Mouse (Mus musculus): Measurements from ENCODE around the gene Apobr. TPM values are rescaled to one million over a fixed set of nuclear protein-coding genes. Genes with fewer than 3 reads are reported as not detected.
A peak's percentile ranks its signal among the peaks of the same experiment; 100 is the strongest.

Gene Apobr
- polyA plus RNA-seq, 1 experiment = 0.82 TPM

- DNase-seq (ENCODE audit: extremely low spot score in 1 of 2, low spot score in 1 of 2) = peak in 1 of 2 experiments; percentile 66
Measured at GRCm38 (mm10) chr7:126636733-126637520, 52.2 kb downstream of the Apobr start.

Other genes starting within 250 kb of the Apobr start
- gene Lat, start 215.4 kb upstream of the Apobr start, polyA plus RNA-seq (2012; rRNA removed) = 1.3 and 3.1 TPM in 2 replicates
- gene Spns1, start 207.5 kb upstream of the Apobr start, polyA plus RNA-seq (2012; rRNA removed) = 148 and 159 TPM in 2 replicates
- 6.6 and 6.8 TPM in 2 replicates for gene Nfatc2ip, start 188.2 kb upstream of the Apobr start, polyA plus RNA-seq (2012; rRNA removed)
- 0.14 and 0.27 TPM in 2 replicates for gene Cd19, start 170.1 kb upstream of the Apobr start, polyA plus RNA-seq (2012; rRNA removed)
- 22.0 and 25.4 TPM in 2 replicates for gene Rabep2, start 156.2 kb upstream of the Apobr start, polyA plus RNA-seq (2012; rRNA removed)
- gene Atp2a1, start 121.8 kb upstream of the Apobr start, polyA plus RNA-seq (2012; rRNA removed) = 1.2 and 1.9 TPM in 2 replicates
- 60.5 and 63.7 TPM in 2 replicates for gene Sh2b1, start 109.5 kb upstream of the Apobr start, polyA plus RNA-seq (2012; rRNA removed)
- 97.2 and 102 TPM in 2 replicates for gene Tufm, start 97.6 kb upstream of the Apobr start, polyA plus RNA-seq (2012; rRNA removed)
- 144 and 153 TPM in 2 replicates for gene Atxn2l, start 81.5 kb upstream of the Apobr start, polyA plus RNA-seq (2012; rRNA removed)
- 107 and 114 TPM in 2 replicates for gene Eif3c, start 18.5 kb upstream of the Apobr start, polyA plus RNA-seq (2012; rRNA removed)
- gene Cln3, start 875 bp downstream of the Apobr start, polyA plus RNA-seq (2012; rRNA removed) = 45.1 and 46.3 TPM in 2 replicates
- 0.13 TPM in 1 of 2 replicates, not detected in the other for gene Il27, start 10.0 kb downstream of the Apobr start, polyA plus RNA-seq (2012; rRNA removed)
- gene Nupr1, start 45.9 kb downstream of the Apobr start, polyA plus RNA-seq (2012; rRNA removed) = 23.9 and 31.7 TPM in 2 replicates
- gene Sgf29, start 64.4 kb downstream of the Apobr start, polyA plus RNA-seq (2012; rRNA removed) = 40.2 and 44.8 TPM in 2 replicates
- 10.7 and 11.1 TPM in 2 replicates for gene Sult1a1, start 91.5 kb downstream of the Apobr start, polyA plus RNA-seq (2012; rRNA removed)
- 46.4 and 65.4 TPM in 2 replicates for gene Bola2, start 110.5 kb downstream of the Apobr start, polyA plus RNA-seq (2012; rRNA removed)
- gene Slx1b, start 110.8 kb downstream of the Apobr start, polyA plus RNA-seq (2012; rRNA removed) = 34.3 and 34.5 TPM in 2 replicates
- 135 and 145 TPM in 2 replicates for gene Coro1a, start 122.8 kb downstream of the Apobr start, polyA plus RNA-seq (2012; rRNA removed)
- 305 and 314 TPM in 2 replicates for gene Mapk3, start 174.7 kb downstream of the Apobr start, polyA plus RNA-seq (2012; rRNA removed)
- 4.4 and 6.4 TPM in 2 replicates for gene Gdpd3, start 181.4 kb downstream of the Apobr start, polyA plus RNA-seq (2012; rRNA removed)
- gene Ypel3, start 192.0 kb downstream of the Apobr start, polyA plus RNA-seq (2012; rRNA removed) = 439 and 535 TPM in 2 replicates
- gene Tbx6, start 196.5 kb downstream of the Apobr start, polyA plus RNA-seq (2012; rRNA removed) = 1.4 and 1.9 TPM in 2 replicates
- 84.5 and 85.1 TPM in 2 replicates for gene Ppp4c, start 207.6 kb downstream of the Apobr start, polyA plus RNA-seq (2012; rRNA removed)
- 130 and 142 TPM in 2 replicates for gene Fam57b, start 212.7 kb downstream of the Apobr start, polyA plus RNA-seq (2012; rRNA removed)
- 0.53 TPM in 1 of 2 replicates, not detected in the other for gene 4930451I11Rik, start 246.7 kb downstream of the Apobr start, polyA plus RNA-seq (2012; rRNA removed)